Comparison of ENCODE assay signal across 10 mouse cellular contexts in the genomic region with DNA sequence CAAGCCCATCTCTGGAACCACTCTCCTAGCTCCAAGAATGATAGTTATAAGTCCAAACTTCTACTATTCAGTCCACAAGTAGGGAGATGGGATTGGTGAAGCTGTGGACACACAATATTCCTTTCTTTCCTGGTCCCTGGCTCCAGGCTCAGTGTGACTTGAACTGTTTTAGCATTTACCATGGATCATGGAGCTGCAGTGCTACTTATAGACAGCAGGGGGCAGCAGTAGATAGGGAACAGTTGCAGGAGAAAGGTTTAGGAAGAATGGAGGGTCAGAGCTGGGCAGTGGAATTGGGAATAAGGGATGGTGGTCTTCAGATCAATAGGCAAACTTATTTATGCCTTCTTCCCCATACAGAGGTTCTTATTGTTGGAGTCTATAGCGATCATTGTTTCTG. TPM values are rescaled to one million over a fixed set of nuclear protein-coding genes. Genes with fewer than 3 reads are reported as not detected.
DNase-seq lines count a peak whose midpoint lies in the region; ATAC-seq and TF ChIP-seq lines count a peak whose summit lies in the region.
"Had no signal": no experiment of that assay in that cellular context is flagged by ENCODE, and none has a peak within 500 bp of the region (broad histone marks: within the 10 kb centered on the region; RNA-seq: fewer than 3 reads in every experiment).

No protein-coding gene starts in this region.

- no peak overlapping the region for H3K27ac ChIP-seq in forebrain, embryonic 11.5 days (ENCODE audit: low read depth, low read length)
- no peak overlapping the region for H3K27ac ChIP-seq in forebrain, embryonic 13.5 days
- H3K27ac ChIP-seq in lung, postnatal 0 days (ENCODE audit: low read length): no peak overlapping the region
- H3K27ac ChIP-seq: heart, embryonic 13.5 days; neural tube, embryonic 13.5 days had no signal

- no peaks in the 10 kb centered on the region for H3K36me3 ChIP-seq in forebrain, embryonic 11.5 days (ENCODE audit: control insufficient read depth, insufficient read depth, low read length)
- no peaks in the 10 kb centered on the region for H3K36me3 ChIP-seq in forebrain, embryonic 13.5 days (ENCODE audit: poor library complexity, severe bottlenecking)
- H3K36me3 ChIP-seq in lung, postnatal 0 days (ENCODE audit: insufficient read depth, low read length): no peaks in the 10 kb centered on the region
- H3K36me3 ChIP-seq: heart, embryonic 13.5 days; neural tube, embryonic 13.5 days had no signal

- H3K9ac ChIP-seq in forebrain, embryonic 11.5 days (ENCODE audit: low read length): no peak overlapping the region
- H3K9ac ChIP-seq in forebrain, embryonic 13.5 days: no peak overlapping the region
- no peak overlapping the region for H3K9ac ChIP-seq in lung, postnatal 0 days (replicated peaks; ENCODE audit: low read depth)
- H3K9ac ChIP-seq: heart, embryonic 13.5 days had no signal

- WGBS in forebrain, embryonic 11.5 days: 4% methylated on average over 1 of the region's 1 CpGs
- WGBS in forebrain, embryonic 13.5 days: 7% methylated on average over 1 of the region's 1 CpGs
- 0% methylated on average over 1 of the region's 1 CpGs for WGBS in lung, postnatal 0 days

- H3K4me1 ChIP-seq in forebrain, embryonic 11.5 days (replicated peaks; ENCODE audit: control insufficient read depth, insufficient read depth, low read length): peaks cover 2% of the 10 kb centered on the region; the same call in 1 of the 2 replicates
- H3K4me1 ChIP-seq in forebrain, embryonic 13.5 days: peaks cover 35% of the 10 kb centered on the region
- peaks cover 5% of the 10 kb centered on the region; the same call in 1 of the 2 replicates for H3K4me1 ChIP-seq in lung, postnatal 0 days (ENCODE audit: insufficient read depth, low read depth, low read length)

- H3K27me3 ChIP-seq in forebrain, embryonic 11.5 days (ENCODE audit: control insufficient read depth, insufficient read depth, low read length): no peaks in the 10 kb centered on the region; the same call in 1 of the 2 replicates
- H3K27me3 ChIP-seq in forebrain, embryonic 13.5 days: no peaks in the 10 kb centered on the region; the same call in 1 of the 2 replicates
- H3K27me3 ChIP-seq in lung, postnatal 0 days (replicated peaks; ENCODE audit: insufficient read depth, low read length): no peaks in the 10 kb centered on the region; the same call in 1 of the 2 replicates
- H3K27me3 ChIP-seq: neural tube, embryonic 13.5 days had no signal

- no peak overlapping the region for H3K4me3 ChIP-seq in forebrain, embryonic 11.5 days (ENCODE audit: low read depth, low read length)
- H3K4me3 ChIP-seq in forebrain, embryonic 13.5 days: no peak overlapping the region
- no peak overlapping the region for H3K4me3 ChIP-seq in lung, postnatal 0 days (ENCODE audit: low read depth, low read length)
- H3K4me3 ChIP-seq: heart, embryonic 13.5 days; neural tube, embryonic 13.5 days had no signal

- peak; percentile 99 for TF ChIP-seq CTCF in lung, postnatal 0 days (IDR thresholded peaks at IDR 0.05)

- no peaks in the 10 kb centered on the region for H3K9me3 ChIP-seq in forebrain, embryonic 11.5 days (ENCODE audit: control insufficient read depth, low read length)
- no peaks in the 10 kb centered on the region for H3K9me3 ChIP-seq in forebrain, embryonic 13.5 days (replicated peaks)
- no peaks in the 10 kb centered on the region for H3K9me3 ChIP-seq in lung, postnatal 0 days (ENCODE audit: low read length)
- H3K9me3 ChIP-seq: heart, embryonic 13.5 days; neural tube, embryonic 13.5 days had no signal

- no peak for ATAC-seq in forebrain, embryonic 11.5 days (replicated peaks; ENCODE audit: low FRiP score)
- ATAC-seq in forebrain, embryonic 13.5 days: no peak
- peak; percentile 35 for ATAC-seq in erythroblast, adult 5-6 weeks (replicated peaks; ENCODE audit: low FRiP score, poor library complexity, severe bottlenecking)
- ATAC-seq in lung, postnatal 0 days: no peak

- peak; percentile 71 for DNase-seq in forebrain, embryonic 11.5 days (ENCODE audit: low spot score)
- DNase-seq in 416B (ENCODE audit: low read depth): peak; percentile 71
- peak; percentile 77 for DNase-seq in adrenal gland, postnatal 14 days
- DNase-seq in kidney, postnatal 36 days: peak; percentile 74 to 83
- DNase-seq in lung, postnatal 0 days (ENCODE audit: low spot score): peak; percentile 87
- DNase-seq in spleen, postnatal 4 days (ENCODE audit: low spot score in 2 of 2): peak; percentile 54 to 78

- TF ChIP-seq EP300 in lung, postnatal 0 days (IDR thresholded peaks at IDR 0.05): no peak

- no peak overlapping the region for H3K4me2 ChIP-seq in forebrain, embryonic 11.5 days (ENCODE audit: low read depth, low read length, severe bottlenecking)
- H3K4me2 ChIP-seq in forebrain, embryonic 13.5 days: no peak overlapping the region
- no peak overlapping the region for H3K4me2 ChIP-seq in lung, postnatal 0 days (replicated peaks; ENCODE audit: low read depth, low read length)
- H3K4me2 ChIP-seq: heart, embryonic 13.5 days had no signal

RNA-seq across cellular contexts. Expression of gene Acss2, which starts 1.8 kb away (rescaled TPM):
- 20.6 and 22.9 TPM in 2 replicates for polyA plus RNA-seq in forebrain, embryonic 11.5 days (2014; fragmentation: Nextera tagmentation; extraction: Ambion mirVana)
- polyA plus RNA-seq in forebrain, embryonic 13.5 days (2015; fragmentation: Nextera tagmentation; extraction: Ambion mirVana): 19.0 and 22.8 TPM in 2 replicates
- 30.1 and 34.5 TPM in 2 replicates for total RNA-seq in adrenal gland, postnatal 14 days (2021)
- 3.5 and 10.0 TPM in 2 replicates for total RNA-seq in erythroblast, adult 5-6 weeks (2015; ENCODE audit: low replicate concordance)
- total RNA-seq in erythroblast, adult 5-6 weeks (2017; ENCODE audit: low replicate concordance): 16.4 and 20.1 TPM in 2 replicates
- 15.0 and 16.8 TPM in 2 replicates for polyA plus RNA-seq in lung, postnatal 0 days (2015; fragmentation: Nextera tagmentation; extraction: Ambion mirVana)

RNA-seq across cellular contexts. Expression of gene Ggt7, which starts 2.1 kb away (rescaled TPM):
- 10.6 and 11.3 TPM in 2 replicates for polyA plus RNA-seq in forebrain, embryonic 11.5 days (2014; fragmentation: Nextera tagmentation; extraction: Ambion mirVana)
- 33.7 and 39.4 TPM in 2 replicates for polyA plus RNA-seq in forebrain, embryonic 13.5 days (2015; fragmentation: Nextera tagmentation; extraction: Ambion mirVana)
- total RNA-seq in adrenal gland, postnatal 14 days (2021): 3.8 and 6.7 TPM in 2 replicates
- not detected in 2 replicates for total RNA-seq in erythroblast, adult 5-6 weeks (2015; ENCODE audit: low replicate concordance)
- not detected in 2 replicates for total RNA-seq in erythroblast, adult 5-6 weeks (2017; ENCODE audit: low replicate concordance)
- polyA plus RNA-seq in lung, postnatal 0 days (2015; fragmentation: Nextera tagmentation; extraction: Ambion mirVana): 1.0 and 1.2 TPM in 2 replicates

RNA-seq across cellular contexts. Expression of gene Ncoa6, which starts 42.2 kb away (rescaled TPM):
- 34.3 and 35.6 TPM in 2 replicates for polyA plus RNA-seq in forebrain, embryonic 11.5 days (2014; fragmentation: Nextera tagmentation; extraction: Ambion mirVana)
- polyA plus RNA-seq in forebrain, embryonic 13.5 days (2015; fragmentation: Nextera tagmentation; extraction: Ambion mirVana): 29.6 and 30.5 TPM in 2 replicates
- total RNA-seq in adrenal gland, postnatal 14 days (2021): 39.5 and 43.5 TPM in 2 replicates
- 29.6 and 35.9 TPM in 2 replicates for total RNA-seq in erythroblast, adult 5-6 weeks (2015; ENCODE audit: low replicate concordance)
- total RNA-seq in erythroblast, adult 5-6 weeks (2017; ENCODE audit: low replicate concordance): 7.2 and 13.7 TPM in 2 replicates
- polyA plus RNA-seq in lung, postnatal 0 days (2015; fragmentation: Nextera tagmentation; extraction: Ambion mirVana): 16.7 and 20.0 TPM in 2 replicates
